Mouse (Mus musculus) lung, embryonic 16.5 days (tissue): ENCODE measurements at regions not wholly inside any gene's neighbourhood (a gene's known extent, or its start where the extent isn't known, plus 50 kb on each side); places are given as distances from the start of the nearest gene placed in this dataset.

Source experiments
- ATAC-seq: fragments of 200-750 bp; cut with Nextera tagmentation; 2 replicates; pipeline ENCODE4 v1.8.0; 2017; ENCODE audit warnings: low read depth, mild to moderate bottlenecking, moderate library complexity
- H3K27ac ChIP-seq: fragments of 300-500 bp; sonication (generic); 2 replicates; pipeline ENCODE4 v1.5.1; 2014; ENCODE audit warnings: mild to moderate bottlenecking, control low read depth, low read length
- H3K27me3 ChIP-seq: fragments of 300-500 bp; sonication (generic); 2 replicates; pipeline ENCODE4 v1.6.1; 2014; ENCODE audit warnings: low read depth, low read length, mixed read lengths; ENCODE audit not compliant: control insufficient read depth, insufficient read depth
- H3K36me3 ChIP-seq: fragments of 300-500 bp; sonication (generic); 2 replicates; pipeline ENCODE4 v1.6.1; 2014; ENCODE audit warnings: low read length; ENCODE audit not compliant: control insufficient read depth, insufficient read depth
- H3K4me1 ChIP-seq: fragments of 300-500 bp; sonication (generic); replicated peaks from 2 replicates; pipeline ENCODE4 v1.6.1; 2014; ENCODE audit warnings: low read length, mixed read lengths; ENCODE audit not compliant: control insufficient read depth, insufficient read depth
- H3K4me2 ChIP-seq: fragments of 300-500 bp; sonication (generic); 2 replicates; pipeline ENCODE4 v1.6.1; 2014; ENCODE audit warnings: low read depth, low read length, control low read depth
- H3K4me3 ChIP-seq: fragments of 300-500 bp; sonication (generic); 2 replicates; pipeline ENCODE4 v1.5.1; 2014; ENCODE audit warnings: mild to moderate bottlenecking, low read length, control low read depth
- H3K9ac ChIP-seq: fragments of 300-500 bp; sonication (generic); 2 replicates; pipeline ENCODE4 v1.6.1; 2014; ENCODE audit warnings: low read length, control low read depth
- H3K9me3 ChIP-seq: fragments of 300-500 bp; sonication (generic); 2 replicates; pipeline ENCODE4 v1.6.1; 2016; ENCODE audit warnings: low read length; ENCODE audit not compliant: control insufficient read depth
- WGBS: fragments of 180-500 bp; shearing (Covaris S2); extraction: QIAGEN DNeasy Blood & Tissue Kit; methylation state at CpG from one replicate; pipeline ENCODE4 v1.1.7; 2014; 5-methylcytosine and 5-hydroxymethylcytosine counted together

- H3K4me2 ChIP-seq = peak overlapping the region; percentile 98
- H3K27me3 ChIP-seq = peaks cover 27% of the 10 kb centered on the region
- H3K9me3 ChIP-seq = no peaks in the 10 kb centered on the region
- H3K36me3 ChIP-seq = no peaks in the 10 kb centered on the region
- peak overlapping the region; percentile 41 for H3K4me3 ChIP-seq
- H3K9ac ChIP-seq = peak overlapping the region; percentile 48; the same call in 1 of the 2 replicates
- 30% methylated on average over 26 of the region's 26 CpGs for WGBS
- H3K27ac ChIP-seq = no peak overlapping the region
- ATAC-seq = no peak
- peaks cover 50% of the 10 kb centered on the region for H3K4me1 ChIP-seq
Observed at GRCm38 (mm10) chr14:61684473-61685230, 77.4 kb downstream of the Kcnrg start.

GRCm38 (mm10) chr14:61685231-61685800, 78.1 kb downstream of the Kcnrg start:
- H3K27me3 ChIP-seq = peaks cover 33% of the 10 kb centered on the region
- 49% methylated on average over 12 of the region's 12 CpGs for WGBS
- H3K9ac ChIP-seq = no peak overlapping the region
- no peak for ATAC-seq
- H3K27ac ChIP-seq = no peak overlapping the region
- no peak overlapping the region for H3K4me3 ChIP-seq
- no peak overlapping the region for H3K4me2 ChIP-seq
- no peaks in the 10 kb centered on the region for H3K9me3 ChIP-seq
- H3K36me3 ChIP-seq = no peaks in the 10 kb centered on the region
- H3K4me1 ChIP-seq = peaks cover 44% of the 10 kb centered on the region

GRCm38 (mm10) chr14:61686101-61686691, 78.9 kb downstream of the Kcnrg start:
- H3K4me3 ChIP-seq = peak overlapping the region; percentile 48
- H3K9me3 ChIP-seq = no peaks in the 10 kb centered on the region
- no peaks in the 10 kb centered on the region for H3K36me3 ChIP-seq
- H3K27ac ChIP-seq = no peak overlapping the region
- WGBS = 7% methylated on average over 30 of the region's 35 CpGs
- peak overlapping the region; percentile 31; the same call in 1 of the 2 replicates for H3K9ac ChIP-seq
- peaks cover 42% of the 10 kb centered on the region for H3K4me1 ChIP-seq
- H3K4me2 ChIP-seq = peak overlapping the region; percentile 69
- ATAC-seq = no peak
- H3K27me3 ChIP-seq = peaks cover 36% of the 10 kb centered on the region

GRCm38 (mm10) chr14:61686821-61687341, 79.6 kb downstream of the Kcnrg start:
- peak overlapping the region; percentile 69 for H3K4me2 ChIP-seq
- H3K4me3 ChIP-seq = peak overlapping the region; percentile 48
- peak overlapping the region; percentile 59 for H3K9ac ChIP-seq
- no peaks in the 10 kb centered on the region for H3K36me3 ChIP-seq
- H3K27me3 ChIP-seq = peaks cover 36% of the 10 kb centered on the region
- no peak overlapping the region for H3K27ac ChIP-seq
- no peaks in the 10 kb centered on the region for H3K9me3 ChIP-seq
- peaks cover 42% of the 10 kb centered on the region for H3K4me1 ChIP-seq
- no peak for ATAC-seq
- under 1% methylated on average over 33 of the region's 33 CpGs for WGBS

- H3K4me2 ChIP-seq = peak overlapping the region; percentile 69
- H3K9me3 ChIP-seq = no peaks in the 10 kb centered on the region
- peaks cover 36% of the 10 kb centered on the region for H3K27me3 ChIP-seq
- peak overlapping the region; percentile 48 for H3K4me3 ChIP-seq
- 3% methylated on average over 15 of the region's 15 CpGs for WGBS
- ATAC-seq = no peak
- H3K27ac ChIP-seq = no peak overlapping the region
- H3K4me1 ChIP-seq = peaks cover 42% of the 10 kb centered on the region
- H3K36me3 ChIP-seq = no peaks in the 10 kb centered on the region
- peak overlapping the region; percentile 59 for H3K9ac ChIP-seq
Observed at GRCm38 (mm10) chr14:61687346-61688012, 80.2 kb downstream of the Kcnrg start.

- H3K9ac ChIP-seq = no peak overlapping the region
- no peaks in the 10 kb centered on the region for H3K36me3 ChIP-seq
- peak overlapping the region; percentile 48; the same call in 1 of the 2 replicates for H3K4me3 ChIP-seq
- H3K27me3 ChIP-seq = peaks cover 36% of the 10 kb centered on the region
- H3K4me2 ChIP-seq = no peak overlapping the region
- no peaks in the 10 kb centered on the region for H3K9me3 ChIP-seq
- 6% methylated on average over 11 of the region's 11 CpGs for WGBS
- peaks cover 42% of the 10 kb centered on the region for H3K4me1 ChIP-seq
- ATAC-seq = no peak
- H3K27ac ChIP-seq = no peak overlapping the region
Observed at GRCm38 (mm10) chr14:61688013-61688520, 80.8 kb downstream of the Kcnrg start.

- Histone ChIP-seq H3K4me1 (peaks cover 36% of the 10 kb centered on the region), H3K27me3 (peaks cover 36% of the 10 kb centered on the region), H3K4me2 (peak overlapping the region; percentile 57; the same call in 1 of the 2 replicates), H3K9me3 (no peaks in the 10 kb centered on the region), H3K4me3 (peak overlapping the region; percentile 38), H3K9ac (no peak overlapping the region), H3K27ac (no peak overlapping the region), H3K36me3 (no peaks in the 10 kb centered on the region)
- 3% methylated on average over 9 of the region's 9 CpGs for WGBS
- ATAC-seq = no peak
Observed at GRCm38 (mm10) chr14:61688666-61689065, 81.4 kb downstream of the Kcnrg start.

- Histone ChIP-seq H3K9me3 (no peaks in the 10 kb centered on the region), H3K4me3 (peak overlapping the region; percentile 38), H3K4me2 (peak overlapping the region; percentile 57), H3K27me3 (peaks cover 36% of the 10 kb centered on the region), H3K27ac (no peak overlapping the region), H3K36me3 (no peaks in the 10 kb centered on the region), H3K4me1 (peaks cover 30% of the 10 kb centered on the region), H3K9ac (no peak overlapping the region)
- ATAC-seq = no peak
- WGBS = 3% methylated on average over 21 of the region's 21 CpGs
Observed at GRCm38 (mm10) chr14:61689281-61689680, 82.0 kb downstream of the Kcnrg start.
